ENCODE assay signal across 9 mouse cellular contexts in the genomic region with DNA sequence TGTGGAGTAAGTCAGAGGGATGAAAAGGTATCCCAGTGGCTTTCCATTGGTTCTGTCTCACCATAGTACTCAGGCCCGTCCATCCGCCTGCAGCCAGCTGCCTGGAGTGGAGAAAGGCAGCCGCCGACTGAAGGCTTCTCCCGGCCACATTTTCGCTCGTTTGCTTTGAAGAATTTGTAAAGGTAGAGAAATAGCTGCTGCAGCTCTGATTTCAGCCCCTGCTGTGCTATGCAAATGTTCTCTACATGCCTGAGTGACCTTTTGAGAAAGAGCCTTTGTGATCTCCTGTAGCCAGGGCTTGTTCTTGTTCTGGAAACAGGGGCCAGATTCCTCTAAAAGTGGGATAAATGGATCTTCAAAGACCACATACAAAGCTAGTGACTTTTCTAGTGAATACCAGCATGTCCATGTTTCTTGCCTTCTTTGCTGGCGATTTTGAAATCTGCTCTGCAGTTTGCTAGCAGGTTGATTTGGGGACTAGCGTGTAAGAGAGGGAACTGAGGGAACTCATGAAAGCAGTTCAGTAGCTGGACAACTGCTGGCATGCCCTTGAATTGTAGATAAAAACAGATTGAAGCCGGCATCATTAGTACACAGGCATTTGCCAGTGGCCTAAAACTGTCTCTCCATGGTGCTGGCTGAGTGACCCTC. TPM values are rescaled to one million over a fixed set of nuclear protein-coding genes. Genes with fewer than 3 reads are reported as not detected.
DNase-seq lines count a peak whose midpoint lies in the region; ATAC-seq and TF ChIP-seq lines count a peak whose summit lies in the region.
"Had no signal": no experiment of that assay in that cellular context is flagged by ENCODE, and none has a peak within 500 bp of the region (broad histone marks: within the 10 kb centered on the region; RNA-seq: fewer than 3 reads in every experiment).

No protein-coding gene starts in this region.

- no peak for TF ChIP-seq CTCF in stomach, postnatal 0 days (IDR thresholded peaks at IDR 0.05; ENCODE audit: low read depth)
- no peak for TF ChIP-seq CTCF in lung, postnatal 0 days (IDR thresholded peaks at IDR 0.05)

- 8% methylated on average over 10 of the region's 10 CpGs for WGBS in forebrain, embryonic 10.5 days
- WGBS in stomach, postnatal 0 days, result 64% methylated on average over 10 of the region's 10 CpGs
- 52% methylated on average over 10 of the region's 10 CpGs for WGBS in lung, postnatal 0 days

- peak overlapping the region; percentile 76 for H3K27ac ChIP-seq in forebrain, embryonic 10.5 days
- H3K27ac ChIP-seq in stomach, postnatal 0 days (replicated peaks), result no peak overlapping the region
- no peak overlapping the region for H3K27ac ChIP-seq in lung, postnatal 0 days (ENCODE audit: low read length)

- no peaks in the 10 kb centered on the region for H3K9me3 ChIP-seq in forebrain, embryonic 10.5 days
- no peaks in the 10 kb centered on the region for H3K9me3 ChIP-seq in stomach, postnatal 0 days (ENCODE audit: control insufficient read depth, low read length)
- H3K9me3 ChIP-seq in lung, postnatal 0 days (ENCODE audit: low read length), result no peaks in the 10 kb centered on the region

- H3K27me3 ChIP-seq in forebrain, embryonic 10.5 days (ENCODE audit: poor library complexity, severe bottlenecking), result peaks cover 33% of the 10 kb centered on the region
- H3K27me3 ChIP-seq in stomach, postnatal 0 days (ENCODE audit: control insufficient read depth, insufficient read depth, low read length), result no peaks in the 10 kb centered on the region
- no peaks in the 10 kb centered on the region for H3K27me3 ChIP-seq in lung, postnatal 0 days (replicated peaks; ENCODE audit: insufficient read depth, low read length)

- peak overlapping the region; percentile 32 for H3K4me3 ChIP-seq in forebrain, embryonic 10.5 days
- H3K4me3 ChIP-seq in stomach, postnatal 0 days (ENCODE audit: low read depth, low read length), result no peak overlapping the region
- no peak overlapping the region for H3K4me3 ChIP-seq in lung, postnatal 0 days (ENCODE audit: low read depth, low read length)

- H3K4me1 ChIP-seq in forebrain, embryonic 10.5 days, result peaks cover 51% of the 10 kb centered on the region
- H3K4me1 ChIP-seq in stomach, postnatal 0 days (replicated peaks; ENCODE audit: control insufficient read depth, insufficient read depth), result no peaks in the 10 kb centered on the region
- peaks cover 11% of the 10 kb centered on the region; the same call in 1 of the 2 replicates for H3K4me1 ChIP-seq in lung, postnatal 0 days (ENCODE audit: insufficient read depth, low read depth, low read length)

- H3K9ac ChIP-seq in stomach, postnatal 0 days (ENCODE audit: low read length), result no peak overlapping the region
- H3K9ac ChIP-seq in lung, postnatal 0 days (replicated peaks; ENCODE audit: low read depth), result no peak overlapping the region

- DNase-seq in A20 (ENCODE audit: low read depth, low spot score) (peak; percentile 83), ZHBTc4 (ENCODE audit: low read depth, low spot score) (peak; percentile 90)
- peak; percentile 74 for DNase-seq in forebrain, embryonic 10.5 days (ENCODE audit: extremely low spot score, low spot score)
- DNase-seq in kidney, postnatal 10 days, result peak; percentile 22
- no peak for DNase-seq in stomach, postnatal 0 days (ENCODE audit: low spot score)
- DNase-seq in urinary bladder, adult 18-20 months (ENCODE audit: low spot score in 2 of 2), result no peak
- no peak for DNase-seq in lung, postnatal 0 days (ENCODE audit: low spot score)
- no peak for DNase-seq in gastrocnemius, postnatal 4 days (ENCODE audit: low spot score in 2 of 2)
- DNase-seq: gastrocnemius, postnatal 10 days had no signal

- no peak for TF ChIP-seq EP300 in stomach, postnatal 0 days (optimal IDR thresholded peaks at IDR 0.05)
- no peak for TF ChIP-seq EP300 in lung, postnatal 0 days (IDR thresholded peaks at IDR 0.05)

- H3K4me2 ChIP-seq in stomach, postnatal 0 days (replicated peaks; ENCODE audit: low read depth), result no peak overlapping the region
- no peak overlapping the region for H3K4me2 ChIP-seq in lung, postnatal 0 days (replicated peaks; ENCODE audit: low read depth, low read length)

- no peak for ATAC-seq in stomach, postnatal 0 days (ENCODE audit: low FRiP score, low TSS enrichment)
- no peak for ATAC-seq in lung, postnatal 0 days

- peaks cover 10% of the 10 kb centered on the region for H3K36me3 ChIP-seq in forebrain, embryonic 10.5 days (replicated peaks)
- H3K36me3 ChIP-seq in stomach, postnatal 0 days (ENCODE audit: control insufficient read depth, insufficient read depth, low read length), result no peaks in the 10 kb centered on the region
- H3K36me3 ChIP-seq in lung, postnatal 0 days (ENCODE audit: insufficient read depth, low read length), result 0 out of 2 replicates have a peak, but pooled peaks cover 1% of the 10 kb centered on the region

RNA-seq across cellular contexts. Expression of gene Kctd6, which starts 4.9 kb away (rescaled TPM):
- polyA plus RNA-seq in forebrain, embryonic 10.5 days (2016; fragmentation: Nextera tagmentation; extraction: Ambion mirVana), result 2.8 and 3.1 TPM in 2 replicates
- 12.9 and 13.8 TPM in 2 replicates for polyA plus RNA-seq in stomach, postnatal 0 days (2015; fragmentation: Nextera tagmentation; extraction: Ambion mirVana)
- polyA plus RNA-seq in lung, postnatal 0 days (2015; fragmentation: Nextera tagmentation; extraction: Ambion mirVana), result 18.5 and 19.5 TPM in 2 replicates
- 10 to 100 TPM in 1 of 2 experiments, 1 to 10 TPM in 1; 7.7 to 11.5 TPM for total RNA-seq in gastrocnemius, postnatal 4 days (2021)

RNA-seq across cellular contexts. Expression of gene Acox2, which starts 40.3 kb away (rescaled TPM):
- not detected in 2 replicates for polyA plus RNA-seq in forebrain, embryonic 10.5 days (2016; fragmentation: Nextera tagmentation; extraction: Ambion mirVana)
- 6.0 and 7.2 TPM in 2 replicates for polyA plus RNA-seq in stomach, postnatal 0 days (2015; fragmentation: Nextera tagmentation; extraction: Ambion mirVana)
- polyA plus RNA-seq in lung, postnatal 0 days (2015; fragmentation: Nextera tagmentation; extraction: Ambion mirVana), result 6.3 and 7.2 TPM in 2 replicates
- total RNA-seq in gastrocnemius, postnatal 4 days (2021), result 1 to 10 TPM in 1 of 2 experiments, not detected in 1; 1.0 TPM

RNA-seq across cellular contexts. Expression of gene Pdhb, which starts 46.0 kb away (rescaled TPM):
- 205 and 209 TPM in 2 replicates for polyA plus RNA-seq in forebrain, embryonic 10.5 days (2016; fragmentation: Nextera tagmentation; extraction: Ambion mirVana)
- polyA plus RNA-seq in stomach, postnatal 0 days (2015; fragmentation: Nextera tagmentation; extraction: Ambion mirVana), result 142 and 144 TPM in 2 replicates
- 129 and 140 TPM in 2 replicates for polyA plus RNA-seq in lung, postnatal 0 days (2015; fragmentation: Nextera tagmentation; extraction: Ambion mirVana)
- 100 to 1,000 TPM; 273 to 282 TPM for total RNA-seq in gastrocnemius, postnatal 4 days (2021)

Comparison
In these comparisons a context has a peak if more than half of its experiments do, and no peak if none do; other contexts are left out.
1. DNase-seq: peak in A20 (single experiment), ZHBTc4 (single experiment), forebrain, embryonic 10.5 days (single experiment) and kidney, postnatal 10 days (single experiment); none in stomach, postnatal 0 days (single experiment), urinary bladder, adult 18-20 months (0 of 2), lung, postnatal 0 days (single experiment) and gastrocnemius, postnatal 4 days (0 of 2).